Mouse (Mus musculus): ENCODE results near the gene Mrpl12. TPM values are rescaled to one million over a fixed set of nuclear protein-coding genes. Genes with fewer than 3 reads are reported as not detected.

Mrpl12 gene
- polyA plus RNA-seq, 1 experiment, result 218 TPM

- no peak overlapping the region for H3ac ChIP-seq (ENCODE audit: control insufficient read depth, insufficient read length)
- no peak overlapping the region for H3K4me3 ChIP-seq
- peaks cover 59% of the 10 kb centered on the region for H3K27me3 ChIP-seq (ENCODE audit: control insufficient read depth, insufficient read depth, insufficient read length)
These were observed 51.4 kb downstream of the Mrpl12 start for GRCm38 (mm10) chr11:120535804-120536203.

GRCm38 (mm10) chr11:120538485-120538884 is 54.1 kb downstream of the Mrpl12 start:
- Histone ChIP-seq H3K4me3 (no peak overlapping the region), H3K79me2 (ENCODE audit: control insufficient read depth, insufficient read depth) (no peaks in the 10 kb centered on the region), H3ac (ENCODE audit: control insufficient read depth, insufficient read length) (no peak overlapping the region), H3K36me3 (ENCODE audit: control insufficient read depth, insufficient read depth) (peaks cover 5% of the 10 kb centered on the region), H3K27me3 (ENCODE audit: control insufficient read depth, insufficient read depth, insufficient read length) (peaks cover 36% of the 10 kb centered on the region), H3K4me2 (ENCODE audit: low read depth) (no peak overlapping the region)
- TF ChIP-seq POLR2AphosphoS2 (IDR thresholded peaks at IDR 0.05; ENCODE audit: insufficient read length, low read depth) (no peak), REST (IDR thresholded peaks at IDR 0.05; ENCODE audit: insufficient read depth, insufficient read length) (no peak), TCF3 (IDR thresholded peaks at IDR 0.05; ENCODE audit: insufficient read length, low read depth) (no peak), MAX (IDR thresholded peaks at IDR 0.05; ENCODE audit: low read depth) (no peak), TCF12 (IDR thresholded peaks at IDR 0.05; ENCODE audit: insufficient read depth, poor library complexity, severe bottlenecking) (no peak), MYOG (IDR thresholded peaks at IDR 0.05; ENCODE audit: control insufficient read depth in 1 of 3, insufficient read depth in 1 of 3, insufficient read length in 2 of 3, low read depth in 2 of 3) (no peak), CEBPB (IDR thresholded peaks at IDR 0.05; ENCODE audit: insufficient read depth, poor library complexity, severe bottlenecking) (no peak), SRF (IDR thresholded peaks at IDR 0.05; ENCODE audit: control insufficient read depth, insufficient read length, low read depth) (no peak)

More at GRCm38 (mm10) chr11:120535804-120536203, 51.4 kb downstream of the Mrpl12 start:
- Histone ChIP-seq H3K4me2 (ENCODE audit: low read depth) (no peak overlapping the region), H3K79me2 (ENCODE audit: control insufficient read depth, insufficient read depth) (no peaks in the 10 kb centered on the region), H3K36me3 (ENCODE audit: control insufficient read depth, insufficient read depth) (no peaks in the 10 kb centered on the region)
- no peak for TF ChIP-seq MYOD1 (IDR thresholded peaks at IDR 0.05; ENCODE audit: control insufficient read depth in 1 of 3, insufficient read length in 2 of 3, low read depth in 2 of 3)
- TF ChIP-seq CEBPB (IDR thresholded peaks at IDR 0.05; ENCODE audit: insufficient read depth, poor library complexity, severe bottlenecking), result no peak
- no peak for TF ChIP-seq TCF3 (IDR thresholded peaks at IDR 0.05; ENCODE audit: insufficient read length, low read depth)
- no peak for TF ChIP-seq TCF12 (IDR thresholded peaks at IDR 0.05; ENCODE audit: insufficient read depth, poor library complexity, severe bottlenecking)
- TF ChIP-seq POLR2A (IDR thresholded peaks at IDR 0.05; ENCODE audit: insufficient read length, low read depth), result no peak
- no peak for TF ChIP-seq MYOG (IDR thresholded peaks at IDR 0.05; ENCODE audit: control insufficient read depth in 1 of 3, insufficient read depth in 1 of 3, insufficient read length in 2 of 3, low read depth in 2 of 3)
- no peak for TF ChIP-seq USF1 (IDR thresholded peaks at IDR 0.05; ENCODE audit: low read depth)
- no peak for TF ChIP-seq REST (IDR thresholded peaks at IDR 0.05; ENCODE audit: insufficient read depth, insufficient read length)
- no peak for TF ChIP-seq POLR2AphosphoS2 (IDR thresholded peaks at IDR 0.05; ENCODE audit: insufficient read length, low read depth)
- no peak for TF ChIP-seq E2F4 (IDR thresholded peaks at IDR 0.05; ENCODE audit: insufficient read depth)
- no peak for TF ChIP-seq SRF (IDR thresholded peaks at IDR 0.05; ENCODE audit: control insufficient read depth, insufficient read length, low read depth)
- no peak for TF ChIP-seq MAX (IDR thresholded peaks at IDR 0.05; ENCODE audit: low read depth)

Other genes starting within 250 kb of the Mrpl12 start
- 2,358 TPM for gene Actg1, start 136.1 kb upstream of the Mrpl12 start, polyA plus RNA-seq (2012; fragmentation: generic; extraction: Trizol)
- gene Fscn2, start 123.1 kb upstream of the Mrpl12 start, polyA plus RNA-seq (2012; fragmentation: generic; extraction: Trizol), result 1.1 TPM
- gene Faap100, start 105.8 kb upstream of the Mrpl12 start, polyA plus RNA-seq (2012; fragmentation: generic; extraction: Trizol), result 12.3 TPM
- 61.8 TPM for gene Nploc4, start 46.9 kb upstream of the Mrpl12 start, polyA plus RNA-seq (2012; fragmentation: generic; extraction: Trizol)
- gene Tspan10, start 42.0 kb upstream of the Mrpl12 start, polyA plus RNA-seq (2012; fragmentation: generic; extraction: Trizol), result not detected
- gene Pde6g, start 31.1 kb upstream of the Mrpl12 start, polyA plus RNA-seq (2012; fragmentation: generic; extraction: Trizol), result 0.18 TPM
- 17.4 TPM for gene Oxld1, start 26.5 kb upstream of the Mrpl12 start, polyA plus RNA-seq (2012; fragmentation: generic; extraction: Trizol)
- gene Ccdc137, start 26.5 kb upstream of the Mrpl12 start, polyA plus RNA-seq (2012; fragmentation: generic; extraction: Trizol), result 11.4 TPM
- gene Arl16, start 17.0 kb upstream of the Mrpl12 start, polyA plus RNA-seq (2012; fragmentation: generic; extraction: Trizol), result 15.6 TPM
- gene Slc25a10, start 7.2 kb downstream of the Mrpl12 start, polyA plus RNA-seq (2012; fragmentation: generic; extraction: Trizol), result 43.8 TPM
- 0.05 TPM for gene Gcgr, start 46.1 kb downstream of the Mrpl12 start, polyA plus RNA-seq (2012; fragmentation: generic; extraction: Trizol)
- 237 TPM for gene Mcrip1, start 65.1 kb downstream of the Mrpl12 start, polyA plus RNA-seq (2012; fragmentation: generic; extraction: Trizol)
- gene Ppp1r27, start 66.5 kb downstream of the Mrpl12 start, polyA plus RNA-seq (2012; fragmentation: generic; extraction: Trizol), result 1.0 TPM
- gene P4hb, start 88.6 kb downstream of the Mrpl12 start, polyA plus RNA-seq (2012; fragmentation: generic; extraction: Trizol), result 444 TPM
- 837 TPM for gene Arhgdia, start 97.0 kb downstream of the Mrpl12 start, polyA plus RNA-seq (2012; fragmentation: generic; extraction: Trizol)
- gene Alyref, start 113.8 kb downstream of the Mrpl12 start, polyA plus RNA-seq (2012; fragmentation: generic; extraction: Trizol), result 113 TPM
- gene Anapc11, start 113.8 kb downstream of the Mrpl12 start, polyA plus RNA-seq (2012; fragmentation: generic; extraction: Trizol), result 184 TPM
- 0.32 TPM for gene Npb, start 123.9 kb downstream of the Mrpl12 start, polyA plus RNA-seq (2012; fragmentation: generic; extraction: Trizol)
- gene Pcyt2, start 133.3 kb downstream of the Mrpl12 start, polyA plus RNA-seq (2012; fragmentation: generic; extraction: Trizol), result 117 TPM
- 29.9 TPM for gene Sirt7, start 140.6 kb downstream of the Mrpl12 start, polyA plus RNA-seq (2012; fragmentation: generic; extraction: Trizol)
- 43.1 TPM for gene Mafg, start 149.0 kb downstream of the Mrpl12 start, polyA plus RNA-seq (2012; fragmentation: generic; extraction: Trizol)
- 56.9 TPM for gene Pycr1, start 159.2 kb downstream of the Mrpl12 start, polyA plus RNA-seq (2012; fragmentation: generic; extraction: Trizol)
- 4.6 TPM for gene Myadml2, start 163.5 kb downstream of the Mrpl12 start, polyA plus RNA-seq (2012; fragmentation: generic; extraction: Trizol)
- 0.19 TPM for gene Notum, start 176.6 kb downstream of the Mrpl12 start, polyA plus RNA-seq (2012; fragmentation: generic; extraction: Trizol)
- gene Aspscr1, start 188.4 kb downstream of the Mrpl12 start, polyA plus RNA-seq (2012; fragmentation: generic; extraction: Trizol), result 65.9 TPM
- 42.5 TPM for gene Cenpx, start 229.1 kb downstream of the Mrpl12 start, polyA plus RNA-seq (2012; fragmentation: generic; extraction: Trizol)
- gene Lrrc45, start 229.3 kb downstream of the Mrpl12 start, polyA plus RNA-seq (2012; fragmentation: generic; extraction: Trizol), result 10.6 TPM
- gene Rac3, start 236.9 kb downstream of the Mrpl12 start, polyA plus RNA-seq (2012; fragmentation: generic; extraction: Trizol), result 1.9 TPM
- 21.2 TPM for gene Dcxr, start 242.7 kb downstream of the Mrpl12 start, polyA plus RNA-seq (2012; fragmentation: generic; extraction: Trizol)
- gene Cbr2, start 247.5 kb downstream of the Mrpl12 start, polyA plus RNA-seq (2012; fragmentation: generic; extraction: Trizol), result 183 TPM